Mouse (Mus musculus) brain, embryonic 14.5 days (tissue): ENCODE data around the gene Gm42791.

Experiments used
- CTCF ChIP-seq: fragments of 200-500 bp; IDR thresholded peaks from 2 replicates; pipeline ENCODE4 v1.5.1; 2012; ENCODE audit warnings: inconsistent platforms, mild to moderate bottlenecking, moderate library complexity, borderline replicate concordance; ENCODE audit not compliant: insufficient read depth, insufficient read length; ENCODE audit errors: extremely low read depth
- POLR2A ChIP-seq: fragments of 200-500 bp; IDR thresholded peaks from 2 replicates; pipeline ENCODE4 v1.6.1; 2012; ENCODE audit warnings: mild to moderate bottlenecking, inconsistent platforms, borderline replicate concordance; ENCODE audit not compliant: poor library complexity, insufficient read depth, insufficient read length, severe bottlenecking; ENCODE audit errors: extremely low read depth

DNA sequence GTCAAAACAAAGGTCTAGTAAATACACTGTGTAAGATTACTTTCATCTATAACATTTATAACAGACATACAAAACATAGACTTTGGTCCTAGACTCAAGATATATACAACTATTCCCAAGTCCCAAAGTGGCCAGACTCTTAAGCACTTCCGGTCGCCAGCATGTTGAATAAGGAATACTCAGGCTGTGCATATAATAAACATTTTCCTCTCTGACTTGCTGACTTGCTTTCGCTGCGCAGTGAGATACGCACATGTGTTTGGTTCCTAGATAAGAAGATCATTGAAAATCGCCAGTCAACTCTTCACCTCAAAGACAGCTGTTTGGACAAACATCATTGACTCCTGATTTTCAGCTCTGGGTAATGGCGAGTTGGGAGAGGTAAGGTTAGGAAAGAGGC is 127.8 kb downstream of the Gm42791 start:
- TF ChIP-seq CTCF, result no peak
- TF ChIP-seq POLR2A, result no peak
